Mouse (Mus musculus) neural tube, embryonic 11.5 days (tissue): ENCODE results near the gene Fbxl19. TPM values are rescaled to one million over a fixed set of nuclear protein-coding genes. Genes with fewer than 3 reads are reported as not detected.

Experiments used
- ATAC-seq: fragments of 200-750 bp; cut with Nextera tagmentation; 2 replicates; pipeline ENCODE4 v1.8.0; 2017; ENCODE audit warnings: moderate number of reproducible peaks, mild to moderate bottlenecking, moderate TSS enrichment, moderate library complexity; ENCODE audit not compliant: insufficient read depth, low FRiP score, low TSS enrichment
- DNase-seq: peaks from one replicate; pipeline ENCODE4 v3.0.0-alpha.2; 2015; ENCODE audit warnings: low spot score
- H3K27ac ChIP-seq: fragments of 300-500 bp; sonication (generic); 2 replicates; pipeline ENCODE4 v1.5.1; 2014; ENCODE audit warnings: low read depth, mild to moderate bottlenecking, low read length
- H3K27me3 ChIP-seq: fragments of 300-500 bp; sonication (generic); 2 replicates; pipeline ENCODE4 v1.6.1; 2014; ENCODE audit warnings: mild to moderate bottlenecking, low read length, mixed read lengths; ENCODE audit not compliant: control insufficient read depth, insufficient read depth
- H3K36me3 ChIP-seq: fragments of 300-500 bp; sonication (generic); 2 replicates; pipeline ENCODE4 v1.6.1; 2014; ENCODE audit warnings: mild to moderate bottlenecking, low read length, moderate library complexity, mixed read lengths; ENCODE audit not compliant: control insufficient read depth, insufficient read depth
- H3K4me1 ChIP-seq: fragments of 300-500 bp; sonication (generic); 2 replicates; pipeline ENCODE4 v1.6.1; 2014; ENCODE audit warnings: low read length, mixed read lengths; ENCODE audit not compliant: control insufficient read depth, insufficient read depth
- H3K4me2 ChIP-seq: fragments of 300-500 bp; sonication (generic); 2 replicates; pipeline ENCODE4 v1.6.1; 2014; ENCODE audit warnings: low read depth, mild to moderate bottlenecking, moderate library complexity
- H3K4me3 ChIP-seq: fragments of 300-500 bp; sonication (generic); 2 replicates; pipeline ENCODE4 v1.5.1; 2014; ENCODE audit warnings: low read depth, low read length
- H3K9ac ChIP-seq: fragments of 300-500 bp; sonication (generic); 2 replicates; pipeline ENCODE4 v1.6.1; 2014; ENCODE audit warnings: mild to moderate bottlenecking, low read length
- H3K9me3 ChIP-seq: fragments of 300-500 bp; sonication (generic); 2 replicates; pipeline ENCODE4 v1.6.1; 2016; ENCODE audit warnings: low read length; ENCODE audit not compliant: control insufficient read depth
- WGBS: fragments of 180-500 bp; shearing (Covaris S2); extraction: QIAGEN DNeasy Blood & Tissue Kit; methylation state at CpG from one replicate; pipeline ENCODE4 v1.1.7; 2014; 5-methylcytosine and 5-hydroxymethylcytosine counted together
- polyA plus RNA-seq: library from polyadenylated mRNA; unstranded; fragments of >200 nt; fragmentation: Nextera tagmentation; extraction: Ambion mirVana; gene quantifications from 2 replicates; pipeline ENCODE4 v1.2.1, GENCODE M21; 2014

Fbxl19 gene
- 6.7 and 7.7 TPM in 2 replicates for polyA plus RNA-seq

DNA sequence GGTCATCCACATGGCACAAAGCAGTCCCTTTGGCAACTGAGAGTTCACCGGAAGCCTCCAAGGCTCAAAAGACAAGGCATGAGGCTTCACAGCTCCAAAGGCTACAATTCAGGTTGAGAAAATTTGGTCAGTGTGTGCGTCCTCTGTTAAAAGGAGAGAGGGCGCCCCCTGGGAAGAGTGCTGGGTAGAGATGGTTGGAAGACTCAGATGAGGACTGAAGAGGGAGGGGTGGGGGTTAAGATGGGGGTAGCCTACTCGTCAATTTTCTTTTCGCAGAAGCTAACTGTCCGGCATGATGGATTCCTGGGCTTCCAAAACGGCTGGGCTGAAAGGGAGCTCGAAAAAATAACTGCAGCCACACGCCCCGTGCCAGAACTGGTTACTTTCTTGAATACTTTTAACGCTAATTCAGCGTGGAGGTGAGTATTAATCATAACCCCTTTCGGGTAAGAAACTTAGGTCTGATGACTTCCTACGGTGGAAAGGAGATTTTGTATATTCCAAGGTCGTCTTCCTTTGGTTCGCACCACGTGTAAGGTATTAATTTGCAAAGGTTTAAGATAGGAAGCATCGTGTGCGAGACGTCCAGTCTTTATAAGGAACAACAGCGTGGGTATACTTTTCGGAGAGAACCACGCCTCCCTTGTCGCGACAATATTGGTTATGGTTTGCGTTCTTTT, at the start of gene Fbxl19:
Gene Fbxl19 (plus strand): TSS at position 178 of the 680 bp plus-strand sequence.
- Histone ChIP-seq H3K4me2 (peak within 1 kb of the TSS; percentile 87), H3K27ac (peak within 1 kb of the TSS; percentile 89), H3K4me1 (peaks cover 3% of the 10 kb centered on the region; the same call in 1 of the 2 replicates), H3K9me3 (no peaks in the 10 kb centered on the region), H3K9ac (peak within 1 kb of the TSS; percentile 92), H3K27me3 (no peaks in the 10 kb centered on the region), H3K4me3 (peak within 1 kb of the TSS; percentile 91), H3K36me3 (peaks cover 4% of the 10 kb centered on the region)
- ATAC-seq (no peak), DNase-seq (peak; percentile 80)
- WGBS: 1% methylated on average over 26 of the region's 26 CpGs

DNA sequence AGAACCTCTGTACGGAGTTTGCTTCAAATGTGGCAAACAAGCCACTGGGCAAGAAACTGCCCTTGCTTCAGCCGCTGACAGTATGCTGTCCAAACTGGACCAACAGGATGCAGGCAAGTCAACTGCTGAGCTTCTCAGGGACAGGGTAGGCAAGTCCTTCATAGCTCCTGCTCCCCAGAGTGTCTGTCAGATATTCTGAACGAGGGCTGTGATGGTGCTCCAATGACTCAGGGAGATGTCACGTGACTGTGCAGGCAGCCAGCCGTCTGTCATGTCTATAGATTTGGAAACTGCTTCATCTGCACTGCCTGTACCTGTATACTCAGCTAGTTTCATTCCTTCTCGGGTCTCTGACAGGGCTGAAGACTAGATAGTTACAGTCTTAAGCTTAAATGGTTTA, 45.4 kb upstream of the Fbxl19 start:
- DNase-seq: no peak
- Histone ChIP-seq H3K9ac (no peak overlapping the region), H3K36me3 (no peaks in the 10 kb centered on the region; the same call in 1 of the 2 replicates), H3K27ac (no peak overlapping the region), H3K4me3 (no peak overlapping the region), H3K4me2 (no peak overlapping the region), H3K9me3 (no peaks in the 10 kb centered on the region), H3K27me3 (no peaks in the 10 kb centered on the region), H3K4me1 (no peaks in the 10 kb centered on the region)
- 84% methylated on average over 6 of the region's 6 CpGs for WGBS
- ATAC-seq: no peak

DNA sequence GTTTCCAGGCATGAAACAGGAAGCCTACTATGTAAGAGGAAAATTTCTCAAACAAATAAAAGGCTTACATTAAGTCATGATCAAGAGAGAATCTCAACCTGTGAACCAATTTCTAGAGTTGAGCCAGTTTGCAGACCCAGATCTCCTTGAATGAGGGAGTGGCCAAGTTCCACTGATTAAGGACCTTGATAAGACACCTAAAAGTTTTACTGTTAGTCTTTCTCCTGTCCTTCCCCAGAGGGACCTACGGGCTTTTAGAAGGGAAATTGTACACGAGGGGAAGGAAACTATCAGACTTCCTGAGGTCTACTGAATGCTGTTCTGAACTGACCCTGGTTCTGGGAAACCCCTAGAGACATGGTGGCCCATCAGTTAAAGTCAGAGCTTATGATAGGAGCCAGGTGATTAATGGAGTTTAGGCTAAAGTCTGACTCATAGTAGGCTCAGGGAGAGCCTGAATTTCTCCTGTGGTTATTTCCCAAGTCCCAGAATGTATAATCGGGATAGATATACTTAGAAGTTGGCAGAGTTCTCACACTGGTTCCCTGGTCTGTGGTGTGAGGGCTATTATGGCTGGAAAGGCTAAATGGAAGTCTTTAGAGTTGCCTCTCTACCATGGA, 43.5 kb upstream of the Fbxl19 start:
- WGBS: 91% methylated on average over 3 of the region's 3 CpGs
- no peaks in the 10 kb centered on the region; the same call in 1 of the 2 replicates for H3K36me3 ChIP-seq
- no peak overlapping the region for H3K27ac ChIP-seq
- no peak overlapping the region for H3K9ac ChIP-seq
- H3K4me1 ChIP-seq: no peaks in the 10 kb centered on the region
- ATAC-seq (no peak), DNase-seq (no peak)
- no peaks in the 10 kb centered on the region for H3K27me3 ChIP-seq
- no peaks in the 10 kb centered on the region for H3K9me3 ChIP-seq
- H3K4me3 ChIP-seq: no peak overlapping the region
- no peak overlapping the region for H3K4me2 ChIP-seq

DNA sequence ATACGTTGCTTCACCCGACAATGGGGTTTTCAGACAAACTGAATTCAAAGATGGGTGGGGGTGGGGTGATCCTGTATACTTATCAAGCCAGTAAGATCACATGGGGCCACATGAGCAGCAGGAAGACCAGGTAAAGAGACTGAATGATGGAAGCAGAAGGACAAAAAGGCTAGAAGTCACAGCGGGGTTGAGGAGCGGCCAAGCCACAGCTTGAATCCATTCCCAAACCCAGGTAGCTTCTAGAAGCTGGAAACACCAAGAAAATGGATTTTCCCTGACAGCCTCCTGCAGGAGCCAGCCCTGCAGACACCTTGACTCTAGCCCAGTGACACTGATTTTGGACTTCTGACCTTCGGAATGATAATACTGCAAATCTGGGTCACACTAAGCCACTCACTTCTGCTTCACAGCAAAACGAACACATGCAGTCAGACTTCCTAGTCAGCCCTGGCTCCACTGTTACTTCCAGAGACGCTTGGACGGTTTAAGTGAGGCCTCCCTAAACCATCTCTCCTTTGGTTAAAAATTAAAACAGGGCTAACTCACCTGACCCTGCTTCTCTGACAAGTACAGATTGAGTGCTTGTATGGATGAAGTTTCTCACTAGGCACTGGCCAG, 40.7 kb upstream of the Fbxl19 start:
- H3K4me1 ChIP-seq: peaks cover 12% of the 10 kb centered on the region
- no peak overlapping the region for H3K27ac ChIP-seq
- ATAC-seq (no peak), DNase-seq (no peak)
- H3K4me2 ChIP-seq: no peak overlapping the region
- H3K9ac ChIP-seq: no peak overlapping the region
- WGBS: 92% methylated on average over 8 of the region's 8 CpGs
- no peaks in the 10 kb centered on the region for H3K27me3 ChIP-seq
- H3K4me3 ChIP-seq: no peak overlapping the region
- H3K9me3 ChIP-seq: no peaks in the 10 kb centered on the region
- peaks cover 2% of the 10 kb centered on the region; the same call in 1 of the 2 replicates for H3K36me3 ChIP-seq

GRCm38 (mm10) chr7:127704598-127704997, 39.7 kb upstream of the Fbxl19 start:
- 75% methylated on average over 6 of the region's 6 CpGs for WGBS
- H3K27ac ChIP-seq: no peak overlapping the region
- DNase-seq (no peak), ATAC-seq (no peak)
- no peaks in the 10 kb centered on the region for H3K9me3 ChIP-seq
- peaks cover 2% of the 10 kb centered on the region; the same call in 1 of the 2 replicates for H3K36me3 ChIP-seq
- H3K9ac ChIP-seq: no peak overlapping the region
- no peaks in the 10 kb centered on the region for H3K27me3 ChIP-seq
- H3K4me2 ChIP-seq: no peak overlapping the region
- H3K4me3 ChIP-seq: no peak overlapping the region
- H3K4me1 ChIP-seq: peaks cover 12% of the 10 kb centered on the region

GRCm38 (mm10) chr7:127705706-127706105, 38.6 kb upstream of the Fbxl19 start:
- H3K9ac ChIP-seq: no peak overlapping the region
- WGBS: 79% methylated on average over 4 of the region's 4 CpGs
- no peak overlapping the region for H3K4me2 ChIP-seq
- DNase-seq (no peak), ATAC-seq (no peak)
- H3K27me3 ChIP-seq: no peaks in the 10 kb centered on the region
- peaks cover 2% of the 10 kb centered on the region; the same call in 1 of the 2 replicates for H3K36me3 ChIP-seq
- H3K4me3 ChIP-seq: no peak overlapping the region
- H3K4me1 ChIP-seq: peaks cover 12% of the 10 kb centered on the region
- H3K27ac ChIP-seq: no peak overlapping the region
- no peaks in the 10 kb centered on the region for H3K9me3 ChIP-seq

DNA sequence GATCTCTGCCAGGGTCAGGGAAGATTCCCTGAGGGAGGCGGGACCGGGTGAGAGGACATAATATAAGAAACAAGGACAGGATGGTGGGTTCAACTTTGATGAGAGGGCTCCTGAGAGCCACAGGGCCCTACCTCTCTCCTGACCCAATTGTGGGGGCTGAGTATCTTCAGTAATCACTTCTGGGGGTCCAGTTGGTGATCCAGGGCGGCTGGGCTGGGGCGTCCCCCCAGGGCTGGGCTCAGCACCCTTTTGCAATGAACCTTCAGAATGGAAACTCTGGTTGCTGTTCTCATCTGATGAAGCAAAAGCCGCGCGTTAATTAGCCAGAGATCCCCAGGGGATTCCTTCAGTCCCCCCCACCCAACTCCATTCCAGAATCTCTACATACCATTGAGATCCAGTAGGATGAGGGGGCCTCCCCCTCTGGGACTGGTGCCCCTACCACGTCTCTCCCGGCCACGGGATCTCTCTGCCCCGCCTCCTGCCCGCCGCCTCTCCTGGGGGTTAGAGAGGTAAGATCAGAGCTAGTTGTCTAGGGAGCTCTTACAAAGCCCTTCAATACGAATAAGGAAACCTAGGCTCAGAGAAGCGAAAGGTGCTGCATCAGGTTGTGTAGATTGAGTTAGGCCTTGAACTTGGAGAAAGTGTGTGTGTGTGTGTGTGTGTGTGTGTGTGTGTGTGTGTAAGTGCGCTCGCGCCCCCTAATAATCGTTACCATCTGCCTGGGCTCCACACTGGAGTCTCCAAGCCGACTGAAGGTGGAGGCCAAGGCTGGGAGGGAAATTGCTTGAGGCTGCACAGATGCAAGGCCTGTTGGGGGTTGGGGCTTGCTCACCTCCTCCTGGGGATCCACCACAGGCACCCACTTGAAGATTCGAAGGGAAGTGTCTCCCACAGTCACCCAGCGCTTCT, 37.0 kb upstream of the Fbxl19 start:
- H3K36me3 ChIP-seq: peaks cover 2% of the 10 kb centered on the region; the same call in 1 of the 2 replicates
- peak overlapping the region; percentile 71 for H3K4me3 ChIP-seq
- ATAC-seq (0 out of 2 replicates have a peak, but pooled peaks have one; percentile 4), DNase-seq (no peak)
- peak overlapping the region; percentile 94 for H3K27ac ChIP-seq
- no peaks in the 10 kb centered on the region for H3K9me3 ChIP-seq
- H3K4me1 ChIP-seq: peaks cover 19% of the 10 kb centered on the region
- peak overlapping the region; percentile 71 for H3K4me2 ChIP-seq
- WGBS: 23% methylated on average over 22 of the region's 22 CpGs
- no peaks in the 10 kb centered on the region for H3K27me3 ChIP-seq
- H3K9ac ChIP-seq: peak overlapping the region; percentile 82

DNA sequence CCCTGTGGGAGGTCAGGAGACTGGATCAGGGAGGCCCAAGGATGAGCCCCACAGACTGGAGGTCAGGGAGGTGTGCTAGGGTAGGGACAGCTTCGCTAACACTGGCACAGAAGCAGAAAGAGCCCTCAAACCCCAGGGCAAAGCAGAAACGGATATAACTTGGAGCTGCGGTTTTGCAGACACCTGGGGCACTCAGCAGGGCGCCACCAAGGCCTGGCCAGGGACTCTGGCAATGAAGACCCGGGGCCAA, 36.5 kb upstream of the Fbxl19 start:
- H3K36me3 ChIP-seq: peaks cover 2% of the 10 kb centered on the region; the same call in 1 of the 2 replicates
- H3K4me2 ChIP-seq: peak overlapping the region; percentile 71
- peak overlapping the region; percentile 82 for H3K9ac ChIP-seq
- no peaks in the 10 kb centered on the region for H3K27me3 ChIP-seq
- peaks cover 23% of the 10 kb centered on the region for H3K4me1 ChIP-seq
- 0% methylated on average over 5 of the region's 5 CpGs for WGBS
- peak overlapping the region; percentile 94 for H3K27ac ChIP-seq
- DNase-seq (no peak), ATAC-seq (peak; percentile 5; the same call in 1 of the 2 replicates)
- peak overlapping the region; percentile 71 for H3K4me3 ChIP-seq
- no peaks in the 10 kb centered on the region for H3K9me3 ChIP-seq
